Mouse (Mus musculus): ENCODE data around the gene Ms4a1. TPM values are rescaled to one million over a fixed set of nuclear protein-coding genes. Genes with fewer than 3 reads are reported as not detected.
"Not testable (repeated sequence)": the region's sequence is repeated elsewhere in the genome, so short reads cannot be mapped to it uniquely, and the experiment has no call there.

Gene Ms4a1
- polyA plus RNA-seq, 1 experiment: not detected

- no peak overlapping the region for H3K4me3 ChIP-seq (ENCODE audit: insufficient read depth, poor library complexity, severe bottlenecking)
- H3K36me3 ChIP-seq (ENCODE audit: control insufficient read depth, insufficient read depth): no peaks in the 10 kb centered on the region
- TF ChIP-seq CTCF (IDR thresholded peaks at IDR 0.05; ENCODE audit: control insufficient read depth, insufficient read depth, insufficient read length) (no peak), MAX (IDR thresholded peaks at IDR 0.05) (no peak), USF1 (IDR thresholded peaks at IDR 0.05; ENCODE audit: low read depth) (no peak), MYOD1 (IDR thresholded peaks at IDR 0.05; ENCODE audit: control insufficient read depth, insufficient read length, low read depth) (no peak), CEBPB (IDR thresholded peaks at IDR 0.05; ENCODE audit: low read depth) (no peak), MYOG (IDR thresholded peaks at IDR 0.05; ENCODE audit: control insufficient read depth, extremely low read depth, insufficient read length) (no peak)
- H3K27me3 ChIP-seq (ENCODE audit: control insufficient read depth, insufficient read depth, insufficient read length): no peaks in the 10 kb centered on the region
- H3K79me2 ChIP-seq (ENCODE audit: control insufficient read depth, insufficient read depth): no peaks in the 10 kb centered on the region
- H3K79me3 ChIP-seq (ENCODE audit: low read depth): no peaks in the 10 kb centered on the region
- no peak overlapping the region for H3ac ChIP-seq (ENCODE audit: control insufficient read depth, insufficient read length, low read depth)
Observed at GRCm38 (mm10) chr19:11263549-11263948, 2.5 kb downstream of the Ms4a1 start.

DNA sequence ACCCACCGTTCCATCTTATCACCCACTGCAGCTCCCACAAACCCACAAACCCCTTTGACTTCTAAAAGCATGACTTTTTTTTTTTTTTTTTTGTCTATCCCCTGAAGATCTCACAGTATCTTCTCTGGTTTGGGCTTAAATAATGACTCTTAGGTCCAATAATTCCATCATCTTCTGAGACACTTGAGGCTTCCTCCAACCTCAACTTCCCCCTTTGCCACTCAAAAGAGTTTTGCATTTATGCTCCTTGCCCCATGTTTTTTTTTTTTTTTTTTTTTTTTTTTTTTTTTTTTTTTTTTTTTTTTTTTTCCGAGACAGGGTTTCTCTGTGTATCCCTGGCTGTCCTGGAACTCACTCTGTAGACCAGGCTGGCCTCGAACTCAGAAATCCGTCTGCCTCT lies 3.1 kb downstream of the Ms4a1 start:
- H3K79me2 ChIP-seq (ENCODE audit: control insufficient read depth, insufficient read depth); H3K79me3 ChIP-seq (ENCODE audit: low read depth); H3K4me3 ChIP-seq (ENCODE audit: insufficient read depth, poor library complexity, severe bottlenecking): not testable (repeated sequence)

GRCm38 (mm10) chr19:11261522-11261921 lies 4.5 kb downstream of the Ms4a1 start:
- no peak for TF ChIP-seq MAX (IDR thresholded peaks at IDR 0.05)
- TF ChIP-seq USF1 (IDR thresholded peaks at IDR 0.05; ENCODE audit: low read depth): no peak
- TF ChIP-seq MYOG (IDR thresholded peaks at IDR 0.05; ENCODE audit: control insufficient read depth, extremely low read depth, insufficient read length): no peak
- no peak for TF ChIP-seq MYOD1 (IDR thresholded peaks at IDR 0.05; ENCODE audit: control insufficient read depth, insufficient read length, low read depth)
- TF ChIP-seq FOSL1 (IDR thresholded peaks at IDR 0.05; ENCODE audit: insufficient read depth, low read length, poor library complexity, severe bottlenecking): no peak
- no peak for TF ChIP-seq CTCF (IDR thresholded peaks at IDR 0.05; ENCODE audit: control insufficient read depth, insufficient read depth, insufficient read length)
- TF ChIP-seq CEBPB (IDR thresholded peaks at IDR 0.05; ENCODE audit: low read depth): no peak
- H3K27me3 ChIP-seq (ENCODE audit: control insufficient read depth, insufficient read depth, insufficient read length): no peaks in the 10 kb centered on the region
- no peak overlapping the region for H3ac ChIP-seq (ENCODE audit: control insufficient read depth, insufficient read length, low read depth)
- H3K4me3 ChIP-seq (ENCODE audit: insufficient read depth, poor library complexity, severe bottlenecking): no peak overlapping the region
- no peaks in the 10 kb centered on the region for H3K79me2 ChIP-seq (ENCODE audit: control insufficient read depth, insufficient read depth)
- no peaks in the 10 kb centered on the region for H3K36me3 ChIP-seq (ENCODE audit: control insufficient read depth, insufficient read depth)
- H3K79me3 ChIP-seq (ENCODE audit: low read depth): no peaks in the 10 kb centered on the region

More for the DNA sequence above, 3.1 kb downstream of the Ms4a1 start:
- not testable (repeated sequence) for H3ac ChIP-seq (ENCODE audit: control insufficient read depth, insufficient read length, low read depth); H3K36me3 ChIP-seq (ENCODE audit: control insufficient read depth, insufficient read depth); H3K27me3 ChIP-seq (ENCODE audit: control insufficient read depth, insufficient read depth, insufficient read length)

- no peak overlapping the region for H3K4me3 ChIP-seq (ENCODE audit: insufficient read depth, poor library complexity, severe bottlenecking)
- no peaks in the 10 kb centered on the region for H3K79me3 ChIP-seq (ENCODE audit: low read depth)
- H3K36me3 ChIP-seq (ENCODE audit: control insufficient read depth, insufficient read depth): no peaks in the 10 kb centered on the region
- H3K79me2 ChIP-seq (ENCODE audit: control insufficient read depth, insufficient read depth): no peaks in the 10 kb centered on the region
- TF ChIP-seq USF1 (IDR thresholded peaks at IDR 0.05; ENCODE audit: low read depth) (no peak), CEBPB (IDR thresholded peaks at IDR 0.05; ENCODE audit: low read depth) (no peak), MAX (IDR thresholded peaks at IDR 0.05) (no peak), MYOG (IDR thresholded peaks at IDR 0.05; ENCODE audit: control insufficient read depth, extremely low read depth, insufficient read length) (no peak), CTCF (IDR thresholded peaks at IDR 0.05; ENCODE audit: control insufficient read depth, insufficient read depth, insufficient read length) (no peak), FOSL1 (IDR thresholded peaks at IDR 0.05; ENCODE audit: insufficient read depth, low read length, poor library complexity, severe bottlenecking) (no peak), MYOD1 (IDR thresholded peaks at IDR 0.05; ENCODE audit: control insufficient read depth, insufficient read length, low read depth) (no peak)
- H3ac ChIP-seq (ENCODE audit: control insufficient read depth, insufficient read length, low read depth): no peak overlapping the region
- H3K27me3 ChIP-seq (ENCODE audit: control insufficient read depth, insufficient read depth, insufficient read length): no peaks in the 10 kb centered on the region
Observed at GRCm38 (mm10) chr19:11244230-11244629, 21.8 kb downstream of the Ms4a1 start.

DNA sequence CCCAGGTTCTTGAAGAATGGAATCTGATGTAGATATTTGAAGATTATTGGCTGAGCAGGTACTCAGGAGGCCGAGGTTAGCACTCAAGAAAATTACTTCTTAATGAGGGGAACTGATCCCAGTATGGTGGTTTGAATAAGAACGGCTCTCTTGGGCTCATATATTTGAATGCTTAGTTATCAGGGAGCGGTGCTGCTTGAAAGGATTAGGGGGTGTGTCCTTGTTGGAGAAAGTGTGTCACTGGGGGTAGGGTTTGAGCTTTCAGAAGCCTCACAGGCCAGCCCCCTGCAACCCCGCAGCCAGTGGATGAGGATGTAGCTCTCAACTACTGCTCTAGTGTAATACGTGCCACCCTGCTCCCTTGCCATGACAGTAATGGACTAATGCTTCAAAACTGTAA lies 23.5 kb downstream of the Ms4a1 start:
- Histone ChIP-seq H3ac (ENCODE audit: control insufficient read depth, insufficient read length, low read depth) (no peak overlapping the region), H3K79me3 (ENCODE audit: low read depth) (no peaks in the 10 kb centered on the region), H3K36me3 (ENCODE audit: control insufficient read depth, insufficient read depth) (no peaks in the 10 kb centered on the region), H3K4me3 (ENCODE audit: insufficient read depth, poor library complexity, severe bottlenecking) (no peak overlapping the region), H3K79me2 (ENCODE audit: control insufficient read depth, insufficient read depth) (no peaks in the 10 kb centered on the region), H3K27me3 (ENCODE audit: control insufficient read depth, insufficient read depth, insufficient read length) (no peaks in the 10 kb centered on the region)
- TF ChIP-seq MYOD1 (IDR thresholded peaks at IDR 0.05; ENCODE audit: control insufficient read depth, insufficient read length, low read depth): no peak

DNA sequence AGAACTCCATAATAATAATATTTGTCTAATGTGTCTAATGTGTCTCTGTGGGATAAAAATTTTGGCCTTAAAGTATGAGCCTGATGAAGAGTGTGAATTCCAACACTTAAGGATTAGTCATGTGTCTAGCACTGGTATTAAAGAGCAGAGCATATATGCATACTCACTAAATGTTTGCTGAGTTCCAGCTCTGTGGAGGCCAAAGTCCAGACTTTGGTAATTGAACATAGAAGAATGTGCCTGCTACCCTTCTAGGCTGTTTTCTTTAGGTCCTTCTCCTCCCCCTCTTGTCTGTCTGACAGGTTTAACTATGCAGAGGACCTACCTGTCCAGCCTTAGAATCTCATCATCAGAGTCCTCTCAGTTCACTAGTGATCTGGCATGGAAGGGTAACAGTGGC lies 30.2 kb downstream of the Ms4a1 start:
- Histone ChIP-seq H3K4me3 (ENCODE audit: insufficient read depth, poor library complexity, severe bottlenecking) (no peak overlapping the region), H3K79me2 (ENCODE audit: control insufficient read depth, insufficient read depth) (no peaks in the 10 kb centered on the region), H3K79me3 (ENCODE audit: low read depth) (no peaks in the 10 kb centered on the region), H3ac (ENCODE audit: control insufficient read depth, insufficient read length, low read depth) (no peak overlapping the region), H3K36me3 (ENCODE audit: control insufficient read depth, insufficient read depth) (no peaks in the 10 kb centered on the region), H3K27me3 (ENCODE audit: control insufficient read depth, insufficient read depth, insufficient read length) (no peaks in the 10 kb centered on the region)
- no peak for TF ChIP-seq CEBPB (IDR thresholded peaks at IDR 0.05; ENCODE audit: low read depth)
- TF ChIP-seq MAX (IDR thresholded peaks at IDR 0.05): no peak
- no peak for TF ChIP-seq MYOG (IDR thresholded peaks at IDR 0.05; ENCODE audit: control insufficient read depth, extremely low read depth, insufficient read length)
- no peak for TF ChIP-seq FOSL1 (IDR thresholded peaks at IDR 0.05; ENCODE audit: insufficient read depth, low read length, poor library complexity, severe bottlenecking)
- no peak for TF ChIP-seq CTCF (IDR thresholded peaks at IDR 0.05; ENCODE audit: control insufficient read depth, insufficient read depth, insufficient read length)
- no peak for TF ChIP-seq USF1 (IDR thresholded peaks at IDR 0.05; ENCODE audit: low read depth)
- no peak for TF ChIP-seq MYOD1 (IDR thresholded peaks at IDR 0.05; ENCODE audit: control insufficient read depth, insufficient read length, low read depth)
